Mouse (Mus musculus) spleen, embryonic (tissue): ENCODE data around the gene Nid2.

ENCODE experiments used
- CTCF ChIA-PET: fragments of 350-600 bp; sonication (Branson Sonifier 250); formaldehyde crosslinking; loops from one replicate; lab custom pipeline; 2022; lab: Charles Lee

The Nid2 gene

GRCm38 (mm10) chr14:19751025-19751771, at the start of gene Nid2:
Nid2 (plus strand) TSS chr14:19751265.
- CTCF ChIA-PET, result no interaction called here

GRCm38 (mm10) chr14:19701546-19701945, 49.5 kb upstream of the Nid2 start:
- CTCF ChIA-PET, result no interaction called here

GRCm38 (mm10) chr14:19705649-19706048, 45.4 kb upstream of the Nid2 start:
- CTCF ChIA-PET, result no interaction called here

GRCm38 (mm10) chr14:19706454-19706853, 44.6 kb upstream of the Nid2 start:
- CTCF ChIA-PET, result interaction anchor here (0.8 to 1.5 kb wide), 2 partner anchors 109 to 112 kb away, joined by 3 read pairs; no protein-coding TSS in a partner anchor

- CTCF ChIA-PET, result interaction anchor here (0.8 to 1.5 kb wide), 2 partner anchors 109 to 112 kb away, joined by 3 read pairs; no protein-coding TSS in a partner anchor
Measured at GRCm38 (mm10) chr14:19706997-19707396, 44.1 kb upstream of the Nid2 start.

- CTCF ChIA-PET, result interaction anchor here (0.7 to 1.5 kb wide), 2 partner anchors 111 to 360 kb away, joined by 3 to 8 read pairs; no protein-coding TSS in a partner anchor
Measured at GRCm38 (mm10) chr14:19707721-19708507, 43.2 kb upstream of the Nid2 start.

- CTCF ChIA-PET, result interaction anchor here (1.1 kb wide), 1 partner anchor 359 kb away, joined by 4 read pairs; no protein-coding TSS in a partner anchor
Measured at GRCm38 (mm10) chr14:19709161-19709560, 41.9 kb upstream of the Nid2 start.

GRCm38 (mm10) chr14:19711771-19712170, 39.3 kb upstream of the Nid2 start:
- CTCF ChIA-PET, result no interaction called here

GRCm38 (mm10) chr14:19713067-19713466, 38.0 kb upstream of the Nid2 start:
- CTCF ChIA-PET, result interaction anchor here (1.1 kb wide), 1 partner anchor 20 kb away, joined by 4 read pairs; no protein-coding TSS in a partner anchor

GRCm38 (mm10) chr14:19719077-19719476, 32.0 kb upstream of the Nid2 start:
- CTCF ChIA-PET, result interaction anchor here (0.5 kb wide), 1 partner anchor 53 kb away, joined by 5 read pairs; no protein-coding TSS in a partner anchor

GRCm38 (mm10) chr14:19720044-19720611, 30.9 kb upstream of the Nid2 start:
- CTCF ChIA-PET, result interaction anchor here (0.7 kb wide), 1 partner anchor 582 kb away, joined by 3 read pairs; no protein-coding TSS in a partner anchor

GRCm38 (mm10) chr14:19728278-19728677, 22.8 kb upstream of the Nid2 start:
- CTCF ChIA-PET, result no interaction called here

GRCm38 (mm10) chr14:19728737-19729136, 22.3 kb upstream of the Nid2 start:
- CTCF ChIA-PET, result no interaction called here

- CTCF ChIA-PET, result no interaction called here
Measured at GRCm38 (mm10) chr14:19732097-19732496, 19.0 kb upstream of the Nid2 start.

GRCm38 (mm10) chr14:19733490-19734282, 17.4 kb upstream of the Nid2 start:
- CTCF ChIA-PET, result interaction anchor here (0.7 to 0.9 kb wide), 2 partner anchors 20 to 84 kb away, joined by 4 to 5 read pairs; no protein-coding TSS in a partner anchor

GRCm38 (mm10) chr14:19735303-19735702, 15.8 kb upstream of the Nid2 start:
- CTCF ChIA-PET, result no interaction called here

GRCm38 (mm10) chr14:19737568-19737967, 13.5 kb upstream of the Nid2 start:
- CTCF ChIA-PET, result no interaction called here

GRCm38 (mm10) chr14:19738094-19738843, 12.8 kb upstream of the Nid2 start:
- CTCF ChIA-PET, result no interaction called here

- CTCF ChIA-PET, result no interaction called here
Measured at GRCm38 (mm10) chr14:19739416-19740146, 11.5 kb upstream of the Nid2 start.
